Mouse (Mus musculus) stomach, embryonic 14.5 days (tissue): ENCODE data around the gene Prf1. TPM values are rescaled to one million over a fixed set of nuclear protein-coding genes. Genes with fewer than 3 reads are reported as not detected.

Experiments
- ATAC-seq: fragments of 200-750 bp; cut with Nextera tagmentation; 2 replicates; pipeline ENCODE4 v1.8.0; 2017; ENCODE audit warnings: low read depth, moderate TSS enrichment; ENCODE audit not compliant: insufficient number of reproducible peaks, insufficient read depth, low FRiP score
- H3K27ac ChIP-seq: fragments of 300-500 bp; sonication (generic); 2 replicates; pipeline ENCODE4 v1.5.1; 2014; ENCODE audit warnings: mild to moderate bottlenecking, low read length, moderate library complexity, mixed read lengths
- H3K27me3 ChIP-seq: fragments of 300-500 bp; sonication (generic); 2 replicates; pipeline ENCODE4 v1.6.1; 2014; ENCODE audit warnings: low read length, control low read depth, mixed read lengths; ENCODE audit not compliant: control insufficient read depth, insufficient read depth
- H3K36me3 ChIP-seq: fragments of 300-500 bp; sonication (generic); 2 replicates; pipeline ENCODE4 v1.6.1; 2014; ENCODE audit warnings: mild to moderate bottlenecking, control low read depth, low read length, moderate library complexity, mixed read lengths; ENCODE audit not compliant: control insufficient read depth, insufficient read depth
- H3K4me1 ChIP-seq: fragments of 300-500 bp; sonication (generic); 2 replicates; pipeline ENCODE4 v1.6.1; 2014; ENCODE audit warnings: low read length, control low read depth, mixed read lengths; ENCODE audit not compliant: control insufficient read depth, insufficient read depth
- H3K4me2 ChIP-seq: fragments of 300-500 bp; sonication (generic); replicated peaks from 2 replicates; pipeline ENCODE4 v1.6.1; 2014; ENCODE audit warnings: low read depth, low read length, control low read depth
- H3K4me3 ChIP-seq: fragments of 300-500 bp; sonication (generic); 2 replicates; pipeline ENCODE4 v1.5.1; 2014; ENCODE audit warnings: low read depth, low read length, control low read depth
- H3K9ac ChIP-seq: fragments of 300-500 bp; sonication (generic); replicated peaks from 2 replicates; pipeline ENCODE4 v1.6.1; 2014; ENCODE audit warnings: low read depth, mild to moderate bottlenecking, control low read depth, low read length, moderate library complexity, mixed read lengths
- H3K9me3 ChIP-seq: fragments of 300-500 bp; sonication (generic); 2 replicates; pipeline ENCODE4 v1.6.1; 2016; ENCODE audit warnings: low read depth, low read length, control low read depth; ENCODE audit not compliant: control insufficient read depth
- WGBS: fragments of 180-500 bp; shearing (Covaris S2); extraction: QIAGEN DNeasy Blood & Tissue Kit; methylation state at CpG from one replicate; pipeline ENCODE4 v1.1.7; 2014; 5-methylcytosine and 5-hydroxymethylcytosine counted together
- polyA plus RNA-seq: library from polyadenylated mRNA; unstranded; fragments of >200 nt; fragmentation: Nextera tagmentation; extraction: Ambion mirVana; gene quantifications from 2 replicates; pipeline ENCODE4 v1.2.1, GENCODE M21; 2014

The Prf1 gene
- polyA plus RNA-seq, 1 experiment from 2014 or later = not detected

GRCm38 (mm10) chr10:61263606-61264005 is 34.0 kb upstream of the Prf1 start:
- Histone ChIP-seq H3K4me3 (no peak overlapping the region), H3K9me3 (no peaks in the 10 kb centered on the region; the same call in 1 of the 2 replicates), H3K27me3 (no peaks in the 10 kb centered on the region), H3K36me3 (no peaks in the 10 kb centered on the region), H3K4me2 (no peak overlapping the region), H3K27ac (no peak overlapping the region), H3K9ac (no peak overlapping the region), H3K4me1 (no peaks in the 10 kb centered on the region)
- WGBS = 79% methylated on average over 8 of the region's 8 CpGs
- no peak for ATAC-seq

- Histone ChIP-seq H3K27ac (no peak overlapping the region), H3K4me3 (no peak overlapping the region), H3K9ac (no peak overlapping the region), H3K9me3 (no peaks in the 10 kb centered on the region; the same call in 1 of the 2 replicates), H3K36me3 (no peaks in the 10 kb centered on the region), H3K4me2 (no peak overlapping the region), H3K27me3 (no peaks in the 10 kb centered on the region), H3K4me1 (no peaks in the 10 kb centered on the region)
- ATAC-seq = no peak
- WGBS = 84% methylated on average over 5 of the region's 5 CpGs
Measured at GRCm38 (mm10) chr10:61267378-61267777, 30.3 kb upstream of the Prf1 start.

GRCm38 (mm10) chr10:61272089-61272626 is 25.5 kb upstream of the Prf1 start:
- ATAC-seq = no peak
- no peaks in the 10 kb centered on the region for H3K4me1 ChIP-seq
- H3K4me3 ChIP-seq = no peak overlapping the region
- no peak overlapping the region for H3K27ac ChIP-seq
- no peaks in the 10 kb centered on the region for H3K9me3 ChIP-seq
- 44% methylated on average over 8 of the region's 8 CpGs for WGBS
- H3K36me3 ChIP-seq = no peaks in the 10 kb centered on the region
- no peak overlapping the region for H3K9ac ChIP-seq
- H3K27me3 ChIP-seq = no peaks in the 10 kb centered on the region
- H3K4me2 ChIP-seq = no peak overlapping the region; the same call in 1 of the 2 replicates

- no peaks in the 10 kb centered on the region for H3K9me3 ChIP-seq
- H3K36me3 ChIP-seq = no peaks in the 10 kb centered on the region
- H3K27ac ChIP-seq = no peak overlapping the region
- no peaks in the 10 kb centered on the region for H3K27me3 ChIP-seq
- 48% methylated on average over 5 of the region's 5 CpGs for WGBS
- peak overlapping the region; percentile 48 for H3K4me3 ChIP-seq
- no peaks in the 10 kb centered on the region for H3K4me1 ChIP-seq
- no peak for ATAC-seq
- H3K4me2 ChIP-seq = peak overlapping the region; percentile 94
- H3K9ac ChIP-seq = peak overlapping the region; percentile 48
Measured at GRCm38 (mm10) chr10:61272631-61273030, 25.0 kb upstream of the Prf1 start.

GRCm38 (mm10) chr10:61273081-61273843 is 24.4 kb upstream of the Prf1 start, which contains the start of gene Adamts14:
Adamts14 (minus strand) TSS chr10:61273438.
- no peak within 1 kb of the TSS for H3K27ac ChIP-seq
- peak; percentile 58; the same call in 1 of the 2 replicates for ATAC-seq
- H3K4me2 ChIP-seq = peak within 1 kb of the TSS; percentile 94
- no peaks in the 10 kb centered on the region for H3K27me3 ChIP-seq
- H3K4me3 ChIP-seq = peak within 1 kb of the TSS; percentile 48
- H3K9ac ChIP-seq = peak within 1 kb of the TSS; percentile 48
- H3K9me3 ChIP-seq = no peaks in the 10 kb centered on the region
- 1% methylated on average over 52 of the region's 75 CpGs for WGBS
- no peaks in the 10 kb centered on the region for H3K4me1 ChIP-seq
- H3K36me3 ChIP-seq = no peaks in the 10 kb centered on the region

DNA sequence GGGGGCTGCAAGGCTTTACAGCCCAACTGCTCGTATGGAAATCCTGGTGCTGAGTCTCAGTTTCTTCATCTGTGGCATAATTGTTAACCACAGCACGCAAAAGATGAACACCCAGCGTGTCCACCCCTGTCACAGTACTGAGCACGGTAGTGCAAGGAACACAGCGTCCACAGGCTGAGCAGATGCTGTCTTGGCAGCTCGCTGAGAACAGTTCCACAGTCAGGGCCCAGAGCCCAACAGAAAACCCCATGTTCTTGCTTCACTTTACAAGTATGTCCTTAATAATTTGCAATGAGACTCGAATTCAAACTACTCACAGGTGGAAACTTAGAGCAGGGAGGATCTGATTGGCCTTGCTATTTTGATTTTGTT is 23.8 kb upstream of the Prf1 start:
- H3K9me3 ChIP-seq = no peaks in the 10 kb centered on the region
- no peaks in the 10 kb centered on the region for H3K4me1 ChIP-seq
- H3K9ac ChIP-seq = peak overlapping the region; percentile 48; the same call in 1 of the 2 replicates
- no peaks in the 10 kb centered on the region for H3K27me3 ChIP-seq
- 54% methylated on average over 7 of the region's 7 CpGs for WGBS
- H3K4me3 ChIP-seq = peak overlapping the region; percentile 48
- no peaks in the 10 kb centered on the region for H3K36me3 ChIP-seq
- no peak for ATAC-seq
- H3K4me2 ChIP-seq = peak overlapping the region; percentile 94
- no peak overlapping the region for H3K27ac ChIP-seq

DNA sequence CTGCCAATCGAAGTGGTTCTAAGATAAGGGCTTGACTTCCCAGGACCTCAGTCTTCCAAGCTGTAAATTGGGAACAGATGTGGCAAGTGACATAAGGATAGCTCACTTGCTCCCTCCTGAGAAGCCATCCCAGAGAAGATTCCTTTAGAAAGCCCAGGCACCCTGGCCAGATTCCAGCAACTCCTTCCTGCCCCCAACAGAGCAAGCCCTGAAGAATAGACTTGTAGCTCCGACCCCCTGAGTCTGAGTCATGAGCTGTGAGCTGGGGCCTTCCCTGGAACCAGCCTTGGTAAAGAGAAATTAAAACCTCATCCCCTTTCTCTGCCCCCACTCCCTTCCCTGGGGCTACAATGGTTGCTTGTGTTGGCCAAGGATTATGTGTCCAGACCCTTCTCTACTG is 23.1 kb upstream of the Prf1 start:
- Histone ChIP-seq H3K9me3 (no peaks in the 10 kb centered on the region), H3K27ac (no peak overlapping the region), H3K27me3 (no peaks in the 10 kb centered on the region), H3K36me3 (no peaks in the 10 kb centered on the region), H3K4me1 (no peaks in the 10 kb centered on the region), H3K4me3 (no peak overlapping the region), H3K4me2 (no peak overlapping the region), H3K9ac (no peak overlapping the region)
- no peak for ATAC-seq
- WGBS = 60% methylated on average over 2 of the region's 2 CpGs

- WGBS = 1% methylated on average over 5 of the region's 5 CpGs
- H3K4me3 ChIP-seq = no peak overlapping the region
- no peak overlapping the region for H3K27ac ChIP-seq
- no peaks in the 10 kb centered on the region for H3K36me3 ChIP-seq
- no peak overlapping the region for H3K9ac ChIP-seq
- no peaks in the 10 kb centered on the region for H3K4me1 ChIP-seq
- no peak overlapping the region for H3K4me2 ChIP-seq
- H3K9me3 ChIP-seq = no peaks in the 10 kb centered on the region
- ATAC-seq = no peak
- no peaks in the 10 kb centered on the region for H3K27me3 ChIP-seq
Measured at GRCm38 (mm10) chr10:61275669-61276110, 21.9 kb upstream of the Prf1 start.
